Mouse (Mus musculus) frontal cortex, adult (tissue): ENCODE data around the gene Zfp593.

Source experiments
- ATAC-seq: cut with Nextera tagmentation; 2 replicates; pipeline ENCODE4 v1.9.2; 2017; ENCODE audit warnings: mild to moderate bottlenecking, moderate library complexity, mixed read lengths; ENCODE audit not compliant: low TSS enrichment

The Zfp593 gene

DNA sequence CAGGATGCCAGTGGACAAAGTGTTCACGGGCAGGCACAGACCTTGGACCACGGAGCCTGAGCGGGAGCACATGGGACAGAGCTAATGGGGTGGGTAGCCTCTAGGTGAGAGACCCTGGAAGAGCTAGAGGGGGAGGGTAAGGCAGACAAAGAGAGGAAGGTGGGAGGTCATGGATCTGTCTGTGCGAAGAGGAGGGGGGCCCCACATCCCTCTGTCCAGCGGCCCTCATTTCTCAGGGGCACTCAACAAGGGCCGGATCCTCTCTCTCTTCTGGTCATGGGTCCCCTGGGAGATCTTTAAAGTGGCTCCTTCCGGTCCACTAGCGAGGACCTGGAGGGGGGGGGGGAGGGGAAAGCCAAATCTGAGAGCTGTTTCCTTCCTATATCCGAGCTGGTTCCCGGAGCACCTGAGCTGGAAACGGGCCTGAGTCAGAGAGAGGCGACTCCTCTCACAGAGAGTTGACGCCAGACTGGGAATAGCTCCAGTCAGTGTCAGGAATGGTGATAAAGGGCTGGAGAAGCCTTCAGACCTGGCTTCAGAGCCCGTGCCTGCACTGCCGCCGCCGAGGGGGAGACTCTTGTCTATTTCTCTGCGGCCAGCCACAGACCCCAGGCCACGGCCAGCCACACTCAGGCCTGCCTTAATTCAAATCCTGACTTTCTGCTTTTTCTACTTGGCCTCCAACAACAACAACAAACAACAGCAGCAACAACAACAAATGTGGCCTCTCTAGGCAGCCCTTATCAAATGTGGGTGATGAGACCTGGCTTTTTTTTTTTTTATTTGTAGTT is 11.2 kb upstream of the Zfp593 start:
- no peak for ATAC-seq

DNA sequence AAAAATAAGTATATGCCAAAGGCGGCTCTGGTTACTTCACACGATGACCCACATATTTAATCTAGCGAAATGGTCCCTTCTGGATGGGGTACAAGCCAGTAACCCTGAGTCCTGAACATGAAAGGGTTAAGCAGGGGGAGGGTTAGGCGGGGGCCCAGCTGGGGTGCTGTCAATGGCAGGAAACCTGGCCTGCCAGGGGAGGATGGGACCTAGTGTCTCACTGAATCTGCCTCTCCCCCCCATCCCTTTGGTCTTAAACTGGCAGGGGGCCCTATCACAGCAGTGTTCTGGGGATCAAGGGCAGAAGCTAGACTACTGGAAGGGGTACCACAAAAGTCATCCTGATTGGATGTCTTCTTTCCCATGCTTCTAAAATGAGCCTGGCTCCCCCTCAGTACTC is 10.5 kb upstream of the Zfp593 start:
- ATAC-seq = no peak

DNA sequence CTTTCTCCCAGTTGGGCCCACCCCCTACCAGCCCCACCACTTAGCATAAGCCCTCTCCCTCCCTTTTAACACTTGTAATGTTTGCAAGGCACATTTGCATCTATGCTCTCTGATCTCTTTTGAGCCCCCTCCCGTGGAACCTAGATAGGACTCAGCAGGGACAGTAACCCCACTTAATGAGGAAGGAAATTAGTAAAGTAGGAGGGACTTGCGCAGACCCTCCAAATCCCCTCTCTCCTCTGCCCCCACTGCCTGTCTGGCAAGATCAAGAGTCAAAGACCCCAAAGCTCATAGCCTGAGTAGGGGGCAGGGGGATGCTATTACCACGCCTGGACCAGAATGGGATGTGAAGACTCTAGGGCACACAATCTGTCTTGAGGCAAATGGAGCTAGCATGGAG is 9.4 kb upstream of the Zfp593 start:
- no peak for ATAC-seq

DNA sequence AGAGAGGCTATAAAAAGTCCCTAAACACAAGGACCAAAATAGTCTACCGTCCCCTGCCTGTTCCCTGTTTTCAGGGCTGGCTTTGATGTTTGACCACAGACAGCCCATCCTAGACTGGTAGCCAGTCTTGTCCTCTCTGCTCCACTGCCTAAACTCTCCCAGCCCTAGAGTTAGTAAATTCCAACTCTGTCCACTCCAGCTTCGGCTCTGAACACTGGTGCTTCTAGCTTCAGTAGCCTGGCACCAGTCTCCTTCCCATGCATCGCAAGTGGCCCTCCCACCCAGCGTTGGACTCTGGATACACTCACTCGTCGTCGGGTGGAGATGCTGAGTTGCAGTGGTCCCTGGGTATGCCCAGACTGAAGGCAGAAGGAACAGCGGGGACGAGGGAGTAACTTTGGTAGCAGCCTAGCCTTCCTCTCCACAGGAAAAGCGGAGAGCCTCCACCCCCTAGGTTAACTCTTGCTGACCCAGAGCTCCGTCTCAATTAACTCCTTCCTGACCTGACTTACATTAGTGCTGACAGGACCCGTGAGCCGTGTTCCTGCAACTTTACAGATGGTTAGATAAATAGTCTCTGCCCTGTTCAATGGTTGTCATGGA is 8.4 kb upstream of the Zfp593 start, which contains the start of gene Grrp1:
TSS of gene Grrp1 (minus strand) at position 385 of the 603 bp plus-strand sequence.
- ATAC-seq = no peak

DNA sequence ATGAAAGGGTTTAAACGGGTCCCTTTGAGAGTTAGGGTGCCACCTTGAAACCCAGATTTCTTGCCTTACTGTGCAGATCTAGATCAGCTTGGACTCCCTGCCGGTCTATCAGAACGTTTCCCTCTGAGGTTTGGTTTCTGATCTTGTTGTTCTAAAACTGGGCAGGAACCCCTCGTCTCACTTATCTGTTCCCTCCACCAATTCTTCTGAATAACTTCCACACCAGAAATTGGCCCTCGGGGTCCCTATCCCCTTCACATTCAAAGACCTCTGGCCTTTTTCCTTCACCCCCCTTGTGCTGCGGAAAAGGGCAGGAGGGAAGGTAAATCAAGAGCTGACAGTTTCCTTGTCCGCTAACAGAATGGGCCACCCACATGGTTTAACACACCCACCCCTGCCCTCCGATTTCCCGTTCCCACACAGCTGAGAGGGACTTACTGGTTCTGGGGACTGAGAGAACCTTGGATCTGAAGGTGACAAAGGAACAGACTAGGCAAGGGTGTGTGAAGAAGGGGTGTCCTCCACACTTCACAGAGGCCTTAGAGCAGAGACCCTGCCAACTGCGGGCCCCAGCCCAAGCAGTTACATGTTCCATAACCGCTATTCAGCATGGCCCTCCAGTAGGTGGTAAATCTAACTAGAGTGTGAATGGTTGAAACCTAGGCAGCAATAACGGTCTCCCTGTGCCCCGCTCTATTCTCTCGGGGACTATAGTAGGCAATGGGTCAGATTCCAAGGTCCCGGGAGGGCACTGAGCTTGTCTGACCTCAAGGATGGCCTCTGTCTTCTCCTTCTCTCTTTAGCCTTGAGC is 7.7 kb upstream of the Zfp593 start:
- no peak for ATAC-seq

DNA sequence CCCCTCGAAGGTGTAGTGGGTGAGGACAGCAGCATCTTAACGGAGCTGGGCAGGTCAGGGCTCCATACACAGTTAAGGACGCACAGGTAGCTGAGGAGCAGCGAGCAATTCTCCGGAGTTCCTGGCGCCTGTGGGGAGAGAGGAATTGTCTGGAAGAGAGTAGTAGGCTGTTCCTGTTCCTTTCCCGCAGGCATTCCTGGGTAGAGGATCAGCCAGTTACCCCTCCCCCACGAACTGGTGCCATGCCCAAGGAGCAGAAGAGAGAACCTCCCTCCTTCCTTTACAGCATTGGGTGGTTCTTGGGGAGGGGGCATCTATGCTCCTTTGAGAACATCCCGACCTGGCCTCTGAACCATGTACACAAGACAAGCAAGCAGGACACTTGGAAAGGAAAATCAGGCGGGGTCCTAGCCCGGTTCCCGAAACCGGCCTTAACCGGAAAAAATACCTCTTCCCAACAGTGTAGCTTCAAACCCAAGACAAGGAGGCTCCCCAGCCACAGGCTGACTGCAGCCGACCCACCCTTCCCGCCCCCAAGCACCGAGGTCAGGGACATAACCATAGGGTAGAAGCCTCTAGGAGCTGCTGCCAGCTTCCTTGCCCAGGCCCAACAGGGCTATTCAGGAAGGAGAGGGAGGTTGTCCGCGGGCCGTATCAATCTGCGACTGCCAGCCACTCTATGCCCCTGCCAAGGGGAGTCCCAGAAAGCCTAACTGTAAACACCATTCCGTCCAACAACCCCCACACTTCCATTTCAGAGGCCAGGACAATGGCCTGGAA is 6.9 kb upstream of the Zfp593 start:
- no peak for ATAC-seq

DNA sequence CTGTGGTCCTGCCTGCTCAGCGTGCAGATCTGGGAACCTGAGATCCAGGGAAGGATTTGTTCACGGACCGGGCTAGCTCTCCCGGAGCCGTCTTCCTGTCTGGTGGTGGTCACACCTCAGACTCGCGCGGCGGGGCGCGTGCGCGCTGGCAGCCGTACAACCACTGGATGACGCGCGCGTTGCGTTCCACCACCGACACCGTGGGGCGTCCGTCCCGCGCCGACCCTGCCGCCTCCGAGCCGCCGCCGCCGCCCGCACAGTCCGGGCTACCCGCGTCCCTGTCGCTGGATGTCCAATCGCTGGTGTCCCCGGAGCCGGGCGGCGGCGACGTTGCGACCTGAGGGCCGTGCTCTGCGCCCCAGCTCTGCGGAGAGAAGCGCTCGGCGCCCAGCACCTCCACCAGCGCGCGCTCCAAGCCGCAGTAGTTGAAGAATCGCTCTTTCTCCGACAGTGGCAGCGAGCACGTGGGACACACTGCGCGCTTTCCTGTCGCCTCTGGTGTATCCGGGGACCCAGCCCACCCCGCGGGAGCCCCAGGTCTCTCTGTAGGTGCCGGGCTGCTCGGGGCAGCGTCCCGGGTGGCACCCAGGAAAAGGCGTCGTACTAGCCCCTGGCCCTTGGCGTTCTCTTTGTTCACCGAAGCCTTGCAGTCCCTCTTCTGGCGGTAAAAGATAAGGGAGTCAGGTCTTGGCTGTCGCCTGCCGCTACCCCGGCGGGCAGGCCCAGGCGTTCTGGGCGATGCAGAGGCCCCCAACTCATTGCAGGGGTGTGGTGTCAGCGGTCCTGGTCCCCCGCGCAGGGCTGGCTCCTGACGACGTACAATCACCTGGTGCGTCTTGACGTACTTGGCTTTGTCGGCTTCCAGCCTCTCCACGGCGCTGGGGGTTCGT is 6.1 kb upstream of the Zfp593 start:
- ATAC-seq = peak; percentile 44; the same call in 1 of the 2 replicates

DNA sequence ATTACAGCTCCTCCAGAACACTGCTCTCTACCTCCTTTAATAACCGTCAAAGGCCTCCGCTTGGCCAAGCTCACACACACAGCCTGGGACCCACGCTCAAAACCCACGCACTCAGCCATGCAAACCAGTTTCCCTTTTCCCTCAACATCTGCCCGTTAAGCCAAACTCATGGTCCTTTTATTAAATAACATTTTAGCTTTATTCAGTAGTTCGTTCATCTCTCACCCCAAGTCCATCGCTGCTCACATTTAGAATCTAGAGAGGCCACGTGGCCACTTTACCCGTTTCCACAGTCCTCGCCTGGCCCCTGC is 5.5 kb upstream of the Zfp593 start:
- peak; percentile 11; the same call in 1 of the 2 replicates for ATAC-seq

DNA sequence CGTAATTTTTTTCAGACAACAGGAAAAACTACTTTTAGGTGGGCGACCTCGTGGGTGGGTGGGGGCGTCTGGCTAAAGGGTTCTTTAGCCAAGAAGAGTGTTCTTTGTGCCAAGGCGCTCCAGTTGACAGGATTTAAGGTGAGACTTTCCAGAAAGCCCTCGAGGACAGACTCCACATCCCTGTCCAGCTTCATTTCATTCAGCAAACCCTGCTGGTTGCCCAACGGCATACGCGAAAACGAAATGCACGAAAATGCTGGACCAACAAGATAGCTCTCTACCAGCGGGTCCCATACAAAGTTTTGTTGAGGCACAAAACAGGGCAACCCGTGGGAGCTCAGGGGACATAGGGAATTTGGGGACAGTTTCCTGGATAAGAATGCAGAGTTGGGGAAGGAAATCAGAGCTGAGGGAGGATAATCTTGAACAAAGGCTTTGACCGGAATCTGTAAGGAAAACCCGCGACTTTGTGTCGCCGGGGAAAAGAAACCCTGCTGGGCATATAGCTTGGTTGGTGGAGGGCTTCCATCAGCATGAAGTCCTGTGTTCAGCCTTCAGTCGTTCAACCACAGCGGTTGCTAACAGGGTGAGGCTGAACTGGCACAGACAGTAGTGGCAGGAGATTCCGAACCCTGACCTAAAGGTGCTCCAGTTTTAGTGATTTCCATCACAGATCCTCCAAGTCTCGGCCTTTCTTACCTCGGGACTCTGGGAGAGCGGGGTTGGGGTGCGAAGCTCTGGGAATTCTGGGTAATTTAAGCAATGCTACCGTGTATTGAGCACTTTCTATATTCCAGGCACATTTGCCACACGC is 4.9 kb upstream of the Zfp593 start:
- ATAC-seq = no peak

DNA sequence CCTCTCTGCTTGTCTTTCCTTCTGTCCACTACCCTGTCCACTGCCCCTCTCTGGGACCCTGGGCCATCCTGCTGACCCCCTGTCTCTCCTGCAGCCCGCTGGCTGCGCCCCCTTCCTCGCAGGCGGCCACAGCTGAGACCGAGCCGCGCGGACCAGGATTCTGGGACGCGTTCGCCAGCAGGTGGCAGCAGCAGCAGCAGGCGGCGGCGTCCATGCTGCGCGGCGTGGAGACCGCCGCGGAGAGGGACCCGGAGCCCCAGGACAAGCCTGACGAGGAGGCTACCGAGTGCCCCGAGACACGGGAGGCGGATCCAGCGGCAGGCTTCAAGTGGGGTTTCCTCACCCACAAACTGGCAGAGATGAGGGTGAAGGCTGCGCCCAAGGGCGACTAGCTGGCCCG is 4.3 kb upstream of the Zfp593 start:
- ATAC-seq = peak; percentile 49; the same call in 1 of the 2 replicates

DNA sequence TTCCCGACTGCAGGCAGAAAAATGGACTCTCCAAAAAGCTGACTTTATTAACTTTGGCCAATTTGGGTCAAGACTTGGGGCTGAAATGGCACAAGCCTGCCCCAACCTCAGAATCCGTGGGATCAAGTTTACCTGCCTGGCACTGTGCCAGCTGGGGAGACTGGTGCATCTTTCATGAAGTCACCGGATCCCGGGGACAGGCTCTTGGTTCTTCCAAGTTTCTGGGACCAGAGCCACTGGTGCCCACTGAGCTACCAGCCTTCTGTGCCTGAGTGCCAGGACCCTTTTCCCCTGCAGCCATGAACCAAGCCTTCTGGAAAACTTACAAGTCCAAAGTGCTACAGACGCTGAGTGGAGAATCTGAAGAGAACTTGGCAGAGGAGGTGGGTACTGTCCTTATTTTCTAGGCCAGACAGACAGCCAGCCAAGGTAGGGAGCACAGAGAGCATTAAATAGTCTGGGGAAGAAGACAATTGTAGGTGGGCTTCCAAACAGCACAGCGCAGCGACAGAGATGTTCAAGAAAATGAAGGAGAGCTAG is 1.4 kb upstream of the Zfp593 start, which contains the start of gene Gm30191:
TSS of gene Gm30191 (plus strand) at position 217 of the 540 bp plus-strand sequence.
- no peak for ATAC-seq

DNA sequence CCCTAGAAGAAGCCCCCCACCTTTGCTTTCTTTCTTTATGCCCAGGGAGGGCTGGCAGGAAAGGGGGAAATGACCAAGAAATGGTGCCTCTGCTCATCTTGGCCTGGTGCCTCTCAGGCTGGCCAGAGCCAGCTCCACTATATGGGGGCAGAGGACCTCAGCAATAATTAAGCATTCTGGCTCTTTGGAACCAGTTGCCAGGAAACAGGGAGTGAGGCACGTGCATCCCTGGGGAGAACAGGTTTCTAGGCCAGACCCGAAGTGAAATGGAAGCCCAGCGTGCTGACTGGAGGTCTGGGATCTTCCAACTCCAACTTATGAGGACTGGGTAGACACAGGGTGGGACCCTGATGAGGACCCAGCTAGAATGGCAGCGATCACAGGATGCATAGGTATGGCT is 864 bp upstream of the Zfp593 start:
- no peak for ATAC-seq

DNA sequence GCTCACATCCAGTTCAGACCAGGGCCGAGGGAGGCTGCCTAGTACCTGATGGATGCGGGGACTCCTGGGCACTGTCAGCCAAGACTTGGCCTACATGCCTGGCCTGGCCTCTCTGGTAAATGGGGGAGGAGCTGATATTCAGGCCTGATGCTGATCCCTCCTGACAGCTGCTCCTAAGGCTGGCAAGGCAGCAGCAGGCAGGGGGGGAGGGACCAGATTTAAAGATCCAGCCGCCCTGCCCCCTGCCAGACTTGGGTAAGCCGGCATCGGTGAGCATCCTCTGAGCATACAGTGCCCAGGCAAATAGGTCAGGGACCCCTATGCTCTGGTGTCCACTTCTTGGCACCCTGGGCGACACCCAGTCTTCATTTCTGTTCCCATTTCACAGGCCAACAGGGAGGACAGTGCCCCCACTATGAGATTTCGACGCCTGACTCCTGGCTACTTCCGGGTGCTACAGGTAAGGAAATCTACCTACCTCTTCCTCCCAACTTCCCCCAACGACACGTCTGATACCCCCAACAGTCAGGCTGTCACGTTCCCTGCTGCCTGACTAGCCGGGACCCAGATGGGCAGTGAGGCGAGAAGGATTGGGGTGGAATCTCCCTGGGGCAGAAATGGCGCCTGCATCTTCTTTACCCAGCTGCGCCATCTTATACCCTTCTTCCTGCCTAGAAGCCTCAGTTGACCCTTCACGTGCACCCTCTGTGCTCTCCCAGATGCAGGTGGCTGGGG is 1.7 kb downstream of the Zfp593 start, which contains the start of gene E130218I03Rik:
TSS of gene E130218I03Rik (plus strand) at position 147 of the 735 bp plus-strand sequence.
- ATAC-seq = no peak

DNA sequence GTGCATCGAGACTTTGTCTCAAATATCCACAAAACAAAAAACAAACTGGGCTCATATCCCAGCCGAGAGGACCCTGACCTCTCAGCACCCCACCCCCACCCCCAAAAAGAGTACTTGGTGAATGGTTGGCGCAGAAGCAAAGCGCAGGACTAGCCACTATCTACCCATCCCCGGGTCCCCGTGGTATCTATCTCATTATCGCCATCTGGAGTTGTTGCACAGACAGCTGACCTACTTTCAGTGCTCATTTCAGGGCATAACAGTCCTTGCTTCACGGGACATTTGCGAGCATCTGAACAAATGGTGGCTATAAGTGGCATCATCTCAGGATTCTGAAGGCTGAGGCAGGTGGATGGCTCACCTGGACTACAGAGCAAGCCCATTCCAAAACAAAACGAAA is 6.7 kb downstream of the Zfp593 start:
- ATAC-seq = no peak; the same call in 1 of the 2 replicates

DNA sequence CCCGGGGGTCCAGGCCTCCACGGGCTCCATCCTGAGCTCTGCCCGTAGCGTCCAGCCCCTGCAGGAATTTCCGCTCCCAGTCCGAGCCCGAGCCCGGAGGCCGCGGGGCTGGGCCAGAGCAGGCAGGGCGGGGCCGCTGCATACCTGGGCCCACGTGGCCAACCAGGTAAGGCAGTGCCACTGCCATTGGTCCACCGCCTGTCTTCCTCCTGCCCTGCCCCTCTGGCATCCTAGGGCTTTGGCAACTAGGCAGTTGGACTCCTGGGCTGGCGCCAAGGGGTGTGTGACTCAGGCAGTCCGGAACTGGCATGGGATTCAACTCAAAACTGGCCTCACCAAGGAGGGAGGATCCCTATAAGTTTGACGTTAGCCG is 7.1 kb downstream of the Zfp593 start, which contains the start of gene Cnksr1:
TSS of gene Cnksr1 (minus strand) at position 121 of the 373 bp plus-strand sequence.
- no peak for ATAC-seq

DNA sequence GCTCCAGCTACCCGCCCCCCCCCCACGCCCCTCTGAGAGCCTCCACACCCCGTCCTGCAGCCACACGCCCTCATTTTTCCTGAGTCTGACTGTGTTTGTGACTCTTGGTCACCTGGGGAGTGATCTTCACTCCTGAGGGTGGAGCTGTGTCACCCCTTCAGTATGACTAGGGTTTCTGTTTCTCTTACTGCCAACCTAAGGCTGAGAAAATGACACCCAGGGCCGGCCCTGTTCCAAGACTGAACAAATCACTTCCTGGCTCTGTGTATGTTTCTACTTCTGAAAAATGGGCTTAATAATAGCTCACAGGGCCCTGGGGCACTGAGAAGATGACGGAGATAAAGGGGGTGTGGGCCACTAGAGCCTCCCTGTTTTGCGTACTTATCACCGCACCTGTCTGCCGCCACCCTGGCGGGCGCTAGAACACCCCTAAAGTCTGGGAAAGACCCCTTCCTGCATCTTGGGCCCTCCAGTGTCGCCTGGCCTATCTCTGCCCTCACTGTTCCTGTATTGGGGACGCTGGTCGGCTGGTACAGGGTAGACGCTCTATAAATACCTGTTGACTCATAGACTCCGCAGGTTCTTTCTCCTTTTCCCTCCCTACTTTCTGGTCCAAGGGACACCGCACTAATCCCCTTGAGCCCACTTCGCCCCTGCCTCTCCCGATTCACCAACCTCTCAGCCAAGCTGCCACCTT is 7.7 kb downstream of the Zfp593 start:
- no peak for ATAC-seq

DNA sequence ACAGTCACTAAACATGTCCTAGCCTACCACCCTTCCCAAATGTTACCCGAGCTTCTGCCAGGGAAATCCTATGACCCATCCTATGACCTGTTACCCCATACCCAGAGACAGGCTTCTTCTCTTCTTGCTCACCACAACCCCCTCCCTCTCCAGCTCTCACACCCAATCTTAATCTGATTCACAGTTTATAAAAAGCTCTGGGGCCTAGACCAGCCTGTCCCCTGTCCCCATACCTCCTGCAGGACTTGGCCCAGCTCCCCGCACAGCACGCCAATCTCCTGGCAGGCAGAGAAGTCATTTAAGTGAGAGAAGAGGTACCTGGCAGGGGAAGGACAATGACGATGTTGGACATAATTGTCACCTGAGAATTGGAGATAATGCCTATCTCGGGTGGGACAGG is 10.5 kb downstream of the Zfp593 start:
- ATAC-seq = no peak

DNA sequence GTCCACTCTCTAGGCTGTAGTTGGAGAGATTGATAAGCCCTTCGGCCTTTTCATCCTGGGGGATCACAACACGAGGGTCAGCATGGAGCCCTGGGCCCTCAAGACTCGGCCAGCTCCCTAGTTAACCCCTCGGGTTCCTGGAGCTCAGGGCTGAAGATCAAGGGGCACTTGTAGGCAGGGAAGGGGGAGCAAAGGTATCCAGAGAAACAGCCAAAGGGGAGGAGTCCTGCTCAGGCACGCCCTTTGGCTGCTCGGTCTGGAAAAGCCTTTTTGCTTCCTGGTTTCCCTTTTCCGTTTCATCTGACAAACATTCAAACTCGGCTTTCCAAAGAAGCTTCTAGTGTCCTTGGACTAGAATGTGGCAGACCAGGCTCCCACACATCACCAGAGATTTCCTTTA is 15.0 kb downstream of the Zfp593 start:
- ATAC-seq = no peak
